Mouse (Mus musculus): Measurements from ENCODE around the gene Gm20538. TPM values are rescaled to one million over a fixed set of nuclear protein-coding genes. Genes with fewer than 3 reads are reported as not detected.

The Gm20538 gene
- total and polyA plus RNA-seq, 3 experiments: not detected

DNA sequence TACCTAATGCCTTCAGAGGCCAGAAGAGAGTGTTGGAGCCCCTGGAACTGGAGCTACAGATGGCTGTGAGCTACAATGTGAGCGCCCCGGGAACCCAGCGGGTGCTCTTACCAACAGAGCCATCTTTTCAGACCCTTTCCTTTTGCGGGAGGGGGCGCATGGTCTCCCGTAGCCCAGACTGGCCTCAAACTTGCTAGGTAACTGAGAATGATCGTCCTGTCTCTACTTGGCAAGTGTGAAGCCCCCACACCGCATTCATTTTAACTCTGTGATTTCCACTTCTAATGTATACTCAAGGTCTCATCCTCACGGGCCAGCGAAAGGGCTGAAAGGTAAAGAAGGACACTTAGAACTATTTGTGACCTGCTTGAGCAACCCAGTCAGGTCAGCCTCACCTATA is 8.3 kb downstream of the Gm20538 start:
- Histone ChIP-seq H3K79me2 (ENCODE audit: control insufficient read depth, insufficient read depth, low read length, poor library complexity) (no peaks in the 10 kb centered on the region), H3K27me3 (ENCODE audit: control insufficient read depth in 1 of 2, insufficient read depth in 2 of 2, low read length in 2 of 2) (no peaks in the 10 kb centered on the region), H3K9ac (ENCODE audit: control insufficient read depth, low read depth, low read length, poor library complexity, severe bottlenecking) (no peak overlapping the region), H3K27ac (ENCODE audit: control insufficient read depth, low read depth, low read length) (no peak overlapping the region), H3K36me3 (ENCODE audit: control insufficient read depth in 1 of 2, insufficient read depth in 2 of 2, low read length in 2 of 2) (no peaks in the 10 kb centered on the region; a peak in 1 of 4 replicates), H3K9me3 (replicated peaks; ENCODE audit: insufficient read depth, low read length) (no peaks in the 10 kb centered on the region), H3K4me3 (ENCODE audit: control insufficient read depth in 1 of 2, insufficient read depth in 1 of 2, low read depth in 2 of 2, low read length in 2 of 2) (no peak overlapping the region), H3K4me1 (ENCODE audit: control insufficient read depth in 1 of 2, insufficient read depth in 2 of 2, low read length in 2 of 2) (no peaks in the 10 kb centered on the region)
- no peak for TF ChIP-seq RCOR1 (IDR thresholded peaks at IDR 0.05; ENCODE audit: low read depth, low read length)
- no peak for TF ChIP-seq POLR2A (IDR thresholded peaks at IDR 0.05; ENCODE audit: control insufficient read depth in 1 of 2, insufficient read depth in 1 of 2, low read depth in 1 of 2, low read length in 2 of 2, poor library complexity in 1 of 2)
- TF ChIP-seq USF1 (IDR thresholded peaks at IDR 0.05; ENCODE audit: low read depth, low read length): no peak
- TF ChIP-seq ETS1 (IDR thresholded peaks at IDR 0.05; ENCODE audit: low read depth, low read length): no peak
- TF ChIP-seq MYC (IDR thresholded peaks at IDR 0.05; ENCODE audit: low read depth, low read length): no peak
- TF ChIP-seq TAL1 (IDR thresholded peaks at IDR 0.05; ENCODE audit: low read length): no peak
- TF ChIP-seq MAZ (IDR thresholded peaks at IDR 0.05; ENCODE audit: low read depth, low read length): no peak
- TF ChIP-seq GABPA (IDR thresholded peaks at IDR 0.05; ENCODE audit: low read depth, low read length): no peak
- TF ChIP-seq ZC3H11A (IDR thresholded peaks at IDR 0.05; ENCODE audit: low read depth, low read length): no peak
- no peak for TF ChIP-seq RAD21 (IDR thresholded peaks at IDR 0.05; ENCODE audit: low read depth, low read length)
- TF ChIP-seq BHLHE40 (IDR thresholded peaks at IDR 0.05; ENCODE audit: borderline replicate concordance, low read depth, low read length): no peak
- no peak for TF ChIP-seq E2F4 (IDR thresholded peaks at IDR 0.05; ENCODE audit: borderline replicate concordance, low read depth, low read length)
- TF ChIP-seq SIN3A (IDR thresholded peaks at IDR 0.05; ENCODE audit: low read length): no peak
- no peak for TF ChIP-seq UBTF (IDR thresholded peaks at IDR 0.05; ENCODE audit: borderline replicate concordance, insufficient read depth, low read depth, low read length)
- TF ChIP-seq NRF1 (IDR thresholded peaks at IDR 0.05; ENCODE audit: insufficient read depth, low read depth, low read length, poor library complexity, severe bottlenecking): no peak
- no peak for TF ChIP-seq POLR2AphosphoS5 (IDR thresholded peaks at IDR 0.05; ENCODE audit: borderline replicate concordance, low read depth, low read length)
- DNase-seq (ENCODE audit: low read depth, low spot score): no peak

DNA sequence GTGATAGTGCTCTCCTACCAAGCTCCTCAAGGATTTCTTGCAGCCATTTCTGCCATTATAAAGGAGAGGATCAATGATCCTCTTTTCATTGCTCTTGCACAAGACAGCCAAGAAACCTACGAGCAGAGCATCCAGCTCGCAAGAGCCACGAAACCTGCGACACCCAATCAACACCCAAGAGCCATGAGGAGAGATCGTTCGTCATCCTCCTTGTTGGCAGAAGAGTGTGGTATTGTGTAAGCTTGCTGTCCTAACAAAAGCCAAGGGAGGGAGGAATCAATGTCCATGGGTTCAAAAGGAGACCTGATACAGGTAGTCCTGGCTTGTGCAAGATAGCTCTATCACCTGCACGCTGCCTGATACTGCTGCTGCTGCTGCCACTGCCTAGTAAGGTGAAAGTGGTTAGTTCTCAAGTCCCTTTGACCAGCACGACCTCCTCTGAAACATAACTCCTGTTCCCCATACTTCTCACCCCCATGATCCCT is 9.9 kb downstream of the Gm20538 start:
- Histone ChIP-seq H3K27ac (ENCODE audit: control insufficient read depth, low read depth, low read length) (no peak overlapping the region), H3K9me3 (replicated peaks; ENCODE audit: insufficient read depth, low read length) (no peaks in the 10 kb centered on the region)

More for the DNA sequence above, 9.9 kb downstream of the Gm20538 start:
- no peaks in the 10 kb centered on the region for H3K27me3 ChIP-seq (ENCODE audit: control insufficient read depth in 1 of 2, insufficient read depth in 2 of 2, low read length in 2 of 2)
- no peak overlapping the region for H3K9ac ChIP-seq (ENCODE audit: control insufficient read depth, low read depth, low read length, poor library complexity, severe bottlenecking)
- DNase-seq (ENCODE audit: low read depth, low spot score): no peak
- no peaks in the 10 kb centered on the region for H3K36me3 ChIP-seq (ENCODE audit: control insufficient read depth in 1 of 2, insufficient read depth in 2 of 2, low read length in 2 of 2)
- no peaks in the 10 kb centered on the region for H3K79me2 ChIP-seq (ENCODE audit: control insufficient read depth, insufficient read depth, low read length, poor library complexity)
- TF ChIP-seq ETS1 (IDR thresholded peaks at IDR 0.05; ENCODE audit: low read depth, low read length): no peak
- no peak for TF ChIP-seq POLR2AphosphoS2 (IDR thresholded peaks at IDR 0.05; ENCODE audit: low read length)
- no peak for TF ChIP-seq CHD1 (IDR thresholded peaks at IDR 0.05; ENCODE audit: low read depth, low read length)
- no peak for TF ChIP-seq MYC (IDR thresholded peaks at IDR 0.05; ENCODE audit: low read depth, low read length)
- TF ChIP-seq GATA1 (IDR thresholded peaks at IDR 0.05; ENCODE audit: low read depth, low read length): no peak
- no peak for TF ChIP-seq ELF1 (IDR thresholded peaks at IDR 0.05; ENCODE audit: low read depth, low read length)
- TF ChIP-seq EP300 (IDR thresholded peaks at IDR 0.05; ENCODE audit: low read depth in 1 of 2, low read length in 2 of 2): no peak
- no peak for TF ChIP-seq MXI1 (IDR thresholded peaks at IDR 0.05; ENCODE audit: low read depth, low read length)
- no peak for TF ChIP-seq POLR2AphosphoS5 (IDR thresholded peaks at IDR 0.05; ENCODE audit: borderline replicate concordance, low read depth, low read length)
- TF ChIP-seq SMC3 (IDR thresholded peaks at IDR 0.05; ENCODE audit: low read depth, low read length): no peak
- no peak for TF ChIP-seq CHD2 (IDR thresholded peaks at IDR 0.05; ENCODE audit: low read length)
- no peak for TF ChIP-seq KAT2A (conservative IDR thresholded peaks at IDR 0.05; ENCODE audit: low read depth, low read length)
- TF ChIP-seq MAX (IDR thresholded peaks at IDR 0.05; ENCODE audit: low read length): no peak
- TF ChIP-seq TAL1 (IDR thresholded peaks at IDR 0.05; ENCODE audit: low read length): no peak
- no peak for TF ChIP-seq MEF2A (IDR thresholded peaks at IDR 0.05; ENCODE audit: extremely low read depth, insufficient replicate concordance, low read depth, low read length, poor library complexity, severe bottlenecking)
- TF ChIP-seq RCOR1 (IDR thresholded peaks at IDR 0.05; ENCODE audit: low read depth, low read length): no peak
- H3K4me1 ChIP-seq (ENCODE audit: control insufficient read depth in 1 of 2, insufficient read depth in 2 of 2, low read length in 2 of 2): no peaks in the 10 kb centered on the region
- H3K4me3 ChIP-seq (ENCODE audit: control insufficient read depth in 1 of 2, insufficient read depth in 1 of 2, low read depth in 2 of 2, low read length in 2 of 2): no peak overlapping the region

Data from MEL (cell line).